Mouse (Mus musculus) liver, embryonic 16.5 days (tissue): ENCODE measurements around the gene Ripk4. TPM values are rescaled to one million over a fixed set of nuclear protein-coding genes. Genes with fewer than 3 reads are reported as not detected.

Experiments used
- ATAC-seq: fragments of 200-750 bp; cut with Nextera tagmentation; 2 replicates; pipeline ENCODE4 v1.8.0; 2017; ENCODE audit warnings: low read depth, mild to moderate bottlenecking, moderate number of reproducible peaks, moderate library complexity
- H3K27ac ChIP-seq: fragments of 300-500 bp; sonication (generic); 2 replicates; pipeline ENCODE4 v1.5.1; 2014; ENCODE audit warnings: mild to moderate bottlenecking, low read length
- H3K27me3 ChIP-seq: fragments of 300-500 bp; sonication (generic); 2 replicates; pipeline ENCODE4 v1.6.1; 2014; ENCODE audit warnings: low read depth, low read length, mixed read lengths; ENCODE audit not compliant: control insufficient read depth, insufficient read depth
- H3K36me3 ChIP-seq: fragments of 300-500 bp; sonication (generic); 2 replicates; pipeline ENCODE4 v1.6.1; 2014; ENCODE audit warnings: mild to moderate bottlenecking; ENCODE audit not compliant: control insufficient read depth, insufficient read depth
- H3K4me1 ChIP-seq: fragments of 300-500 bp; sonication (generic); 2 replicates; pipeline ENCODE4 v1.6.1; 2014; ENCODE audit warnings: low read depth, low read length, mixed read lengths; ENCODE audit not compliant: control insufficient read depth
- H3K4me2 ChIP-seq: fragments of 300-500 bp; sonication (generic); 2 replicates; pipeline ENCODE4 v1.6.1; 2014; ENCODE audit warnings: low read depth, low read length, mixed read lengths
- H3K4me3 ChIP-seq: fragments of 300-500 bp; sonication (generic); 2 replicates; pipeline ENCODE4 v1.5.1; 2014; ENCODE audit warnings: low read depth, mild to moderate bottlenecking, low read length
- H3K9ac ChIP-seq: fragments of 300-500 bp; sonication (generic); 2 replicates; pipeline ENCODE4 v1.6.1; 2014; ENCODE audit warnings: low read depth, low read length
- H3K9me3 ChIP-seq: fragments of 300-500 bp; sonication (generic); replicated peaks from 2 replicates; pipeline ENCODE4 v1.6.1; 2016; ENCODE audit warnings: low read length; ENCODE audit not compliant: control insufficient read depth
- WGBS: fragments of 180-500 bp; shearing (Covaris S2); extraction: QIAGEN DNeasy Blood & Tissue Kit; methylation state at CpG from one replicate; pipeline ENCODE4 v1.1.7; 2014; ENCODE audit not compliant: insufficient replicate concordance; 5-methylcytosine and 5-hydroxymethylcytosine counted together
- polyA plus RNA-seq: library from polyadenylated mRNA; unstranded; fragments of >200 nt; fragmentation: Nextera tagmentation; extraction: Ambion mirVana; gene quantifications from 2 replicates; pipeline ENCODE4 v1.2.1, GENCODE M21; 2015

Gene Ripk4
- polyA plus RNA-seq, 1 experiment from 2014 or later, result 3.3 TPM

GRCm38 (mm10) chr16:97719392-97719983 lies 44.1 kb downstream of the Ripk4 start:
- Histone ChIP-seq H3K9ac (no peak overlapping the region), H3K27ac (no peak overlapping the region), H3K27me3 (no peaks in the 10 kb centered on the region), H3K9me3 (no peaks in the 10 kb centered on the region), H3K4me1 (no peaks in the 10 kb centered on the region), H3K4me3 (no peak overlapping the region), H3K36me3 (no peaks in the 10 kb centered on the region), H3K4me2 (no peak overlapping the region)
- ATAC-seq, result no peak

GRCm38 (mm10) chr16:97716567-97716966 lies 47.0 kb downstream of the Ripk4 start:
- no peak overlapping the region for H3K27ac ChIP-seq
- ATAC-seq, result no peak
- WGBS, result 52% methylated on average over 6 of the region's 6 CpGs

GRCm38 (mm10) chr16:97712129-97712528 lies 51.5 kb downstream of the Ripk4 start:
- no peak overlapping the region for H3K27ac ChIP-seq
- H3K9ac ChIP-seq, result no peak overlapping the region
- ATAC-seq, result no peak

More at GRCm38 (mm10) chr16:97716567-97716966, 47.0 kb downstream of the Ripk4 start:
- Histone ChIP-seq H3K27me3 (no peaks in the 10 kb centered on the region), H3K4me2 (no peak overlapping the region), H3K9ac (no peak overlapping the region), H3K4me3 (no peak overlapping the region), H3K36me3 (no peaks in the 10 kb centered on the region), H3K4me1 (no peaks in the 10 kb centered on the region), H3K9me3 (no peaks in the 10 kb centered on the region)

DNA sequence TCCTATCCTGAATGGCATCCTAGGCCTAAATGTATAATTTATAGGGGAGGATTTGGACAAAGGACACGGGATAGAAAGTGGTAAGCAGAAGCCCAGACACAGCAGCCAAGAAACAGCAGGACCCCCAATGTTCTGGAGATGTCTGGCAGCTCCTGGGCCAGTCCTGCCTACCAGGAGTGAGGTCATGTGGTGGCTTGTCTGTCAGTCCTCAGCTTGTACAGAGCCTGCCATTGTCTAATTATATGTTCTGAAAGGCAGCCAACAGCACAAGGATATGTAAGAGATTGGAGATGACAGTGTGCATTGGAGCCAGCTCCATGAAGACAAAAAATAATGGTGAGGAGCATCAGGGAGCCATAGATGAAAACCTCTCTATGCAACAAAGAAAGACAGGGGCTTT lies 61.7 kb downstream of the Ripk4 start:
- ATAC-seq, result no peak
- H3K4me1 ChIP-seq, result no peaks in the 10 kb centered on the region
- 41% methylated on average over 1 of the region's 1 CpGs for WGBS
- H3K27me3 ChIP-seq, result no peaks in the 10 kb centered on the region
- H3K36me3 ChIP-seq, result no peaks in the 10 kb centered on the region
- no peaks in the 10 kb centered on the region for H3K9me3 ChIP-seq
- H3K4me3 ChIP-seq, result no peak overlapping the region
- no peak overlapping the region for H3K27ac ChIP-seq
- H3K4me2 ChIP-seq, result no peak overlapping the region
- no peak overlapping the region for H3K9ac ChIP-seq

More at GRCm38 (mm10) chr16:97712129-97712528, 51.5 kb downstream of the Ripk4 start:
- H3K9me3 ChIP-seq, result no peaks in the 10 kb centered on the region
- H3K4me3 ChIP-seq, result no peak overlapping the region
- H3K27me3 ChIP-seq, result no peaks in the 10 kb centered on the region
- H3K4me2 ChIP-seq, result no peak overlapping the region
- H3K36me3 ChIP-seq, result no peaks in the 10 kb centered on the region
- no peaks in the 10 kb centered on the region for H3K4me1 ChIP-seq

GRCm38 (mm10) chr16:97697769-97698168 lies 65.8 kb downstream of the Ripk4 start:
- H3K36me3 ChIP-seq, result no peaks in the 10 kb centered on the region
- no peaks in the 10 kb centered on the region for H3K27me3 ChIP-seq
- H3K27ac ChIP-seq, result no peak overlapping the region
- H3K9ac ChIP-seq, result no peak overlapping the region
- peak; percentile 72 for ATAC-seq
- 8% methylated on average over 1 of the region's 1 CpGs for WGBS
- no peaks in the 10 kb centered on the region for H3K4me1 ChIP-seq
- H3K4me2 ChIP-seq, result no peak overlapping the region
- no peaks in the 10 kb centered on the region for H3K9me3 ChIP-seq
- H3K4me3 ChIP-seq, result no peak overlapping the region

DNA sequence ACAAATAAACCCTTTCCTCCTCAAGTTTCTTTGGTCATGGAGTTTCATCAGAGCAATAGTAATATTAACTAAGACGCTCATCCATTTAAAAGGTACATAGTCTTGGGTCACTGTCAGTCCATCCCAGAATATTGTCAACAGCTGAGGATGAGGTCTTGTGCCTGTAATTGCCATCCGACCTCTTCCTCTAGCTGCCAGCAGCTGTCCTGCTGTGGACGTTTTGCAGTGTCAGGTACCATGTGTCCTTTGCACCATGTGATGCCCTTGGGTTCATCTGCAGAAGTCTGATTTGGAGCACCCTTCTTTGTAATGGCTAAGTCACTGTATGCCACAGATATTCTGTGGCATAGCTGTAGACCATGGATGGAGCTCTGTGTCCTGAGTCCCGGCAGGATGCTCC lies 67.9 kb downstream of the Ripk4 start:
- Histone ChIP-seq H3K9ac (no peak overlapping the region), H3K36me3 (no peaks in the 10 kb centered on the region), H3K27me3 (no peaks in the 10 kb centered on the region), H3K4me3 (no peak overlapping the region), H3K4me2 (no peak overlapping the region), H3K27ac (no peak overlapping the region), H3K9me3 (no peaks in the 10 kb centered on the region), H3K4me1 (no peaks in the 10 kb centered on the region)
- WGBS, result 46% methylated on average over 4 of the region's 4 CpGs
- no peak for ATAC-seq

Other genes starting within 250 kb of the Ripk4 start
- not detected in 2 replicates for gene Fam3b, start 249.0 kb downstream of the Ripk4 start, polyA plus RNA-seq
- gene Tmprss2, start 152.6 kb downstream of the Ripk4 start, polyA plus RNA-seq, result 4.2 and 4.5 TPM in 2 replicates
- 2.7 and 3.2 TPM in 2 replicates for gene Prdm15, start 88.1 kb upstream of the Ripk4 start, polyA plus RNA-seq
- gene C2cd2, start 198.8 kb upstream of the Ripk4 start, polyA plus RNA-seq, result 4.2 and 4.3 TPM in 2 replicates
- 3.5 and 4.2 TPM in 2 replicates for gene Zbtb21, start 198.8 kb upstream of the Ripk4 start, polyA plus RNA-seq
- gene B230307C23Rik, start 233.5 kb upstream of the Ripk4 start, polyA plus RNA-seq, result 8.7 and 10.0 TPM in 2 replicates